Mouse (Mus musculus) cerebellum, adult 2 months (tissue): ENCODE measurements around the gene Hypk.

Experiments
- CTCF ChIP-seq: fragments of 200-500 bp; IDR thresholded peaks from 2 replicates; pipeline ENCODE4 v1.5.1; 2011; ENCODE audit warnings: low read depth, mild to moderate bottlenecking, control low read depth, low read length, moderate library complexity, borderline replicate concordance; ENCODE audit not compliant: insufficient read depth
- POLR2A ChIP-seq: fragments of 200-500 bp; IDR thresholded peaks from 2 replicates; pipeline ENCODE4 v1.6.1; 2011; ENCODE audit warnings: low read length, control low read depth, borderline replicate concordance; ENCODE audit not compliant: insufficient read depth

- no peak for TF ChIP-seq POLR2A
- no peak for TF ChIP-seq CTCF
Measured at GRCm38 (mm10) chr2:121443068-121443349, 10.1 kb upstream of the Hypk start.
